Mouse (Mus musculus): ENCODE measurements around the gene Gm45713. TPM values are rescaled to one million over a fixed set of nuclear protein-coding genes. Genes with fewer than 3 reads are reported as not detected.
"Not testable (repeated sequence)": the region's sequence is repeated elsewhere in the genome, so short reads cannot be mapped to it uniquely, and the experiment has no call there.

The Gm45713 gene
- polyA plus RNA-seq, 1 experiment from 2014 or later: not detected

- H3K9me3 ChIP-seq: peaks cover 6% of the 10 kb centered on the region; the same call in 1 of the 2 replicates
- no peak overlapping the region for H3K27ac ChIP-seq
- peaks cover 77% of the 10 kb centered on the region for H3K27me3 ChIP-seq (replicated peaks)
- peaks cover 15% of the 10 kb centered on the region for H3K4me1 ChIP-seq
- H3K9ac ChIP-seq: no peak overlapping the region
- H3K36me3 ChIP-seq: no peaks in the 10 kb centered on the region
- H3K4me2 ChIP-seq (replicated peaks): peak overlapping the region; percentile 37
- ATAC-seq (ENCODE audit: low FRiP score, low read depth): peak; percentile 37; the same call in 1 of the 2 replicates
- 3% methylated on average over 29 of the region's 29 CpGs for WGBS
- 0 out of 2 replicates have a peak overlapping the region, but pooled peaks have one; percentile 15 for H3K4me3 ChIP-seq
These were observed 38.7 kb upstream of the Gm45713 start for GRCm38 (mm10) chr7:45174567-45175280.

GRCm38 (mm10) chr7:45173772-45174171, 37.7 kb upstream of the Gm45713 start:
- 73% methylated on average over 1 of the region's 1 CpGs for WGBS

GRCm38 (mm10) chr7:45172974-45173373, 36.9 kb upstream of the Gm45713 start:
- Histone ChIP-seq H3K4me2 (replicated peaks) (no peak overlapping the region), H3K9me3 (peaks cover 10% of the 10 kb centered on the region; the same call in 1 of the 2 replicates), H3K27me3 (replicated peaks) (peaks cover 77% of the 10 kb centered on the region), H3K27ac (no peak overlapping the region), H3K9ac (no peak overlapping the region), H3K4me1 (peaks cover 25% of the 10 kb centered on the region), H3K36me3 (no peaks in the 10 kb centered on the region), H3K4me3 (no peak overlapping the region)
- 59% methylated on average over 7 of the region's 7 CpGs for WGBS
- ATAC-seq (ENCODE audit: low FRiP score, low read depth): no peak

More at GRCm38 (mm10) chr7:45173772-45174171, 37.7 kb upstream of the Gm45713 start:
- Histone ChIP-seq H3K9me3 (peaks cover 10% of the 10 kb centered on the region; the same call in 1 of the 2 replicates), H3K27me3 (replicated peaks) (peaks cover 77% of the 10 kb centered on the region), H3K4me1 (peaks cover 17% of the 10 kb centered on the region)
- H3K4me3 ChIP-seq; ATAC-seq (ENCODE audit: low FRiP score, low read depth); H3K36me3 ChIP-seq; H3K27ac ChIP-seq; H3K9ac ChIP-seq; H3K4me2 ChIP-seq (replicated peaks): not testable (repeated sequence)

- ATAC-seq (ENCODE audit: low FRiP score, low read depth): no peak
- no peak overlapping the region for H3K27ac ChIP-seq
- H3K9ac ChIP-seq: no peak overlapping the region
These were observed 33.5 kb upstream of the Gm45713 start for GRCm38 (mm10) chr7:45169495-45169894.

GRCm38 (mm10) chr7:45168656-45169055, 32.6 kb upstream of the Gm45713 start:
- no peak overlapping the region for H3K27ac ChIP-seq
- no peak overlapping the region for H3K4me3 ChIP-seq
- H3K4me1 ChIP-seq: peaks cover 19% of the 10 kb centered on the region
- no peaks in the 10 kb centered on the region for H3K36me3 ChIP-seq
- no peak for ATAC-seq (ENCODE audit: low FRiP score, low read depth)
- peaks cover 10% of the 10 kb centered on the region; the same call in 1 of the 2 replicates for H3K9me3 ChIP-seq
- no peak overlapping the region for H3K9ac ChIP-seq
- H3K27me3 ChIP-seq (replicated peaks): peaks cover 77% of the 10 kb centered on the region
- peak overlapping the region; percentile 24 for H3K4me2 ChIP-seq (replicated peaks)
- 5% methylated on average over 24 of the region's 24 CpGs for WGBS

More at GRCm38 (mm10) chr7:45169495-45169894, 33.5 kb upstream of the Gm45713 start:
- Histone ChIP-seq H3K36me3 (no peaks in the 10 kb centered on the region), H3K27me3 (replicated peaks) (peaks cover 77% of the 10 kb centered on the region), H3K4me2 (replicated peaks) (no peak overlapping the region), H3K9me3 (peaks cover 10% of the 10 kb centered on the region; the same call in 1 of the 2 replicates), H3K4me1 (peaks cover 16% of the 10 kb centered on the region), H3K4me3 (no peak overlapping the region)
- 90% methylated on average over 3 of the region's 3 CpGs for WGBS

- no peak for ATAC-seq (ENCODE audit: low FRiP score, low read depth)
- peaks cover 85% of the 10 kb centered on the region for H3K27me3 ChIP-seq (replicated peaks)
- peak overlapping the region; percentile 24; the same call in 1 of the 2 replicates for H3K4me2 ChIP-seq (replicated peaks)
- H3K9me3 ChIP-seq: peaks cover 10% of the 10 kb centered on the region; the same call in 1 of the 2 replicates
- no peak overlapping the region for H3K27ac ChIP-seq
- 2% methylated on average over 19 of the region's 19 CpGs for WGBS
- no peak overlapping the region for H3K4me3 ChIP-seq
- H3K9ac ChIP-seq: no peak overlapping the region
- peaks cover 21% of the 10 kb centered on the region for H3K4me1 ChIP-seq
- no peaks in the 10 kb centered on the region for H3K36me3 ChIP-seq
These were observed 31.9 kb upstream of the Gm45713 start for GRCm38 (mm10) chr7:45167761-45168445.

GRCm38 (mm10) chr7:45166950-45167401, 30.9 kb upstream of the Gm45713 start:
- no peak overlapping the region for H3K4me2 ChIP-seq (replicated peaks)
- no peak for ATAC-seq (ENCODE audit: low FRiP score, low read depth)
- peaks cover 10% of the 10 kb centered on the region; the same call in 1 of the 2 replicates for H3K9me3 ChIP-seq
- H3K36me3 ChIP-seq: no peaks in the 10 kb centered on the region
- H3K27me3 ChIP-seq (replicated peaks): peaks cover 85% of the 10 kb centered on the region
- no peak overlapping the region for H3K9ac ChIP-seq
- H3K27ac ChIP-seq: no peak overlapping the region
- WGBS: 32% methylated on average over 10 of the region's 10 CpGs
- H3K4me3 ChIP-seq: no peak overlapping the region
- peaks cover 27% of the 10 kb centered on the region for H3K4me1 ChIP-seq

GRCm38 (mm10) chr7:45165701-45166100, 29.7 kb upstream of the Gm45713 start:
- Histone ChIP-seq H3K4me1 (peaks cover 27% of the 10 kb centered on the region), H3K36me3 (peaks cover 5% of the 10 kb centered on the region; the same call in 1 of the 2 replicates), H3K27ac (no peak overlapping the region), H3K9ac (no peak overlapping the region), H3K4me3 (no peak overlapping the region), H3K4me2 (replicated peaks) (no peak overlapping the region), H3K9me3 (peaks cover 10% of the 10 kb centered on the region; the same call in 1 of the 2 replicates), H3K27me3 (replicated peaks) (peaks cover 81% of the 10 kb centered on the region)
- 45% methylated on average over 11 of the region's 11 CpGs for WGBS
- no peak for ATAC-seq (ENCODE audit: low FRiP score, low read depth)

- no peak overlapping the region for H3K4me2 ChIP-seq (replicated peaks)
- H3K4me3 ChIP-seq: no peak overlapping the region
- peaks cover 5% of the 10 kb centered on the region; the same call in 1 of the 2 replicates for H3K9me3 ChIP-seq
- WGBS: 64% methylated on average over 5 of the region's 5 CpGs
- H3K36me3 ChIP-seq: peaks cover 13% of the 10 kb centered on the region
- H3K4me1 ChIP-seq: peaks cover 27% of the 10 kb centered on the region
- no peak overlapping the region for H3K9ac ChIP-seq
- H3K27me3 ChIP-seq (replicated peaks): peaks cover 76% of the 10 kb centered on the region
- ATAC-seq (ENCODE audit: low FRiP score, low read depth): no peak
- H3K27ac ChIP-seq: no peak overlapping the region
These were observed 28.8 kb upstream of the Gm45713 start for GRCm38 (mm10) chr7:45164833-45165232.

GRCm38 (mm10) chr7:45163735-45164490, 27.9 kb upstream of the Gm45713 start, which contains the start of gene Slc17a7:
TSS of gene Slc17a7 (plus strand) at chr7:45163949.
- 2% methylated on average over 41 of the region's 41 CpGs for WGBS
- Histone ChIP-seq H3K4me3 (peak within 1 kb of the TSS; percentile 35), H3K4me1 (peaks cover 27% of the 10 kb centered on the region), H3K9me3 (no peaks in the 10 kb centered on the region), H3K27me3 (replicated peaks) (peaks cover 67% of the 10 kb centered on the region), H3K36me3 (peaks cover 22% of the 10 kb centered on the region), H3K4me2 (replicated peaks) (peak within 1 kb of the TSS; percentile 65), H3K9ac (peak within 1 kb of the TSS; percentile 56), H3K27ac (no peak within 1 kb of the TSS)
- no peak for ATAC-seq (ENCODE audit: low FRiP score, low read depth)

- Histone ChIP-seq H3K9ac (no peak overlapping the region), H3K36me3 (peaks cover 28% of the 10 kb centered on the region), H3K4me3 (no peak overlapping the region), H3K9me3 (no peaks in the 10 kb centered on the region), H3K4me1 (peaks cover 19% of the 10 kb centered on the region), H3K27me3 (replicated peaks) (peaks cover 59% of the 10 kb centered on the region), H3K27ac (no peak overlapping the region), H3K4me2 (replicated peaks) (peak overlapping the region; percentile 65; the same call in 1 of the 2 replicates)
- 72% methylated on average over 9 of the region's 9 CpGs for WGBS
- ATAC-seq (ENCODE audit: low FRiP score, low read depth): no peak
These were observed 27.1 kb upstream of the Gm45713 start for GRCm38 (mm10) chr7:45162996-45163615.
